Mouse (Mus musculus) adrenal gland, postnatal 14 days (tissue): ENCODE measurements around the gene Aff3. TPM values are rescaled to one million over a fixed set of nuclear protein-coding genes. Genes with fewer than 3 reads are reported as not detected.
A peak's percentile ranks its signal among the peaks of the same experiment; 100 is the strongest.

Experiments used
- DNase-seq: peaks from one replicate; pipeline ENCODE4 v3.0.0; 2021; ENCODE audit warnings: mixed read lengths
- total RNA-seq: library from RNA; stranded (reverse); gene quantifications from 2 replicates; pipeline ENCODE4 v1.2.3, GENCODE M21; 2021

Aff3 gene
- total RNA-seq, 1 experiment from 2014 or later, result 6.2 TPM

DNA sequence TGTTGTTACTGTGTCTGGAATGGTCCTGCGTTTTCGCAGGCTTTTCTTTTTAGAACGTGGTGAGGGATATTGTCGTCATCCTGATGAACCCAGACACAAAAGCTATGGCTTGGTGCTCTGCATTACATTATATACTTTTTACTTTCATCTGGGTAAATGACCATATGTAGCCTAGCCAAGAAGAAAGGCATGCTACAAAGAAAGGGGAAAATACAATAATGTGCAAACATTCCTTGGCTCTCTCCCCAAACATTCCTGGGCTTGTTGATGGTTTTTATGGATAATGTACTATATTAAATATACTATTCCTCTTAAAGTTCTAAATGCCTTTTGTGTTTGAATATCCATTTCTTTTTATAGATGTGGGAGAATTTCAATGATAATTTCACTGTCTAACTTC is 435.9 kb downstream of the Aff3 start:
- no peak for DNase-seq

DNA sequence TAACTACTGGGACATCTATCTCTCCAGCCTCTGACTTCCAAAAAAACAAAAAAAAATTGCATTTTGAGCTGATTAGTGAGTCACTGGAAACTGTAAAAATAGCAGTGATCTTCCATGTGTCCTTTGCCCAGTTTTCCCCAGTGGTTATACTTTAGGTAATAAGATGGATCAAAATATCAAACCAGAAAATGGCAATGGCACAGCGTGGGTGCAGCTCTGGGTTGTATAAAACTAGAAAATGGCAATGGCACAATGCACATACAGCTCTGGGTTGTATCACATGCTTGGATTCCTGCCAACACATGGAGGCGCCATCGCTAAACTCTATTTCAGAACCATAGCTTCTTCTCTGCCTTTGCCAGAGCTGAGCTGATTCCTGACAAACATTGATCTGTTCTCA is 439.6 kb downstream of the Aff3 start:
- DNase-seq, result no peak

DNA sequence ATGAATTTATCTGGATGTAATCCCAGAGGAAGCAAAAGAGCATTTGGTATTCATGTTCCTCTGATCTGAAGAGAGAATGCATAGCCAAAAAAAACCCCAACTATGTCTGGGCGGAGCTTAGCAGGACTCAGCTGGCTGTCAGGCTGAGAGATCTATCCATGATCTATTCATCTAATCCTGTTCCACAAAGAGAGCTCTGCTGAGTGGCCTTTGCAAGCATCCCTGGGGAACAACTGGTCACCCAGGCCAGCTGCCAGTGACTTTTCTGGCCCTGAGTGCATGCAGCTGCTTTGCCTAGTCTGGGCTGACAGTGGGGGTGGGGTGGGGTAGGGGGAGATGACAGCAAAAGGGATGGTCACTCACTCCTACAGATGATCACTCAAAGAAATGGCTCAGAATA is 442.6 kb downstream of the Aff3 start:
- peak; percentile 64 for DNase-seq

DNA sequence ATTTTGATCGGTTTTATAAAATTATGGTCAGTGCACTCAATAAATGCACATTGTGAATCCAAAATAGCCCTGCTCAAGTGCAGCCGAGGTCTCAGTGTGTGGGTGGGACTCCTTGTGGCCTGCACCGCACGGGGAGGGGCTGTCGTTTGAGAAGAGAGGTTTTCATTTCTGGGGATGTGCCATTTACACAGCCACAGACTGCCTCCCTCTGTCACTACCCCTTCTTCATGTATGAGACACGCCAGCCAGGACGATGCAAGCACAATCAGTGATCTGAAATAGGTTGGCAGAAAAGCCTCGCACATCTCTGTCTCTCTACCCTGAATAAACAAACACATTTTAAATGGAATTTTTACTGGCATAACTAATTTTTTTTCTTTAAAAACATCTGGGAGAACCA is 443.3 kb downstream of the Aff3 start:
- no peak for DNase-seq

DNA sequence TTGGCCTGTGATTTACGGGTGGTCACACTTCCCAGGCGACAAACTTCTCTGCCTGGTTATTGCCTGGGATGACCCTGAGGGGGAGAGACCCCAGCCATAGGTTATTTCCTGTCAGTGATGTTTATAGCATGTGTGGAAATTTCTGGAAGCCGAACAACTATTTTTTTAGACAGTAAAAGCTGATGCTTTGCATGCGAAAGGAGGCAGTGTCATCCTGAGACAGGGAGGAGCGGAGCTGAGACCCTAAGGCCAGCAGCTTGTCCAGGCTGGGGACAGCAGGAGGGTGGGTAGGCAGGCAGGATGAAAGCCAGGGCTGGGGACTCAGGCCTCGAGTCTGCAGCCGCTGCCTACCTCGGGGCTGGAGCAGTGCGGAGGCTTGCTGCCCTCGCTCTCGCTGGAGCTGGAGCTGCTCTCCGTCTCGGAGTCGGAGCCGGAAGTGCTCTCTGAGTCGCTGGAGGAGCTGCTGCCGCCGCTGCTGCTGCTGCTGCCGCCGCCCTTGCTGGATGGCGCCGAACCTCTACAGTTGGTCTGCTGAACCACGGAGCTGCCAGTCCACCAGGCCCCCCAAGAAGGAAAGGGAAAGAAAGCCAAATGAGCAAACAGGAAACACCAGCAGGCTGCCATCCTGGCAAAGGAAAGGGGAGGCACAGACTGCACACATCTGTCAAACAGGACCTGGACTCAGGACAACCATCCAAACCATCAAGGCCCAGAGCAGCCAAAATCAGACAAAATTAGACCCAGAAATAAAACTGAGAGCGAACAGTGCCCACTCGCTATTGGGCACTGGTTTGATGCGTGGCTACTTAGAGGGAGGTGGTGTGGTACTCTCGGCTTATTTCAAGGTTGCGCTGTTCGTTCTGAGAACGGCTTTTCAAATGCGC is 446.6 kb downstream of the Aff3 start:
- DNase-seq, result peak; percentile 44

DNA sequence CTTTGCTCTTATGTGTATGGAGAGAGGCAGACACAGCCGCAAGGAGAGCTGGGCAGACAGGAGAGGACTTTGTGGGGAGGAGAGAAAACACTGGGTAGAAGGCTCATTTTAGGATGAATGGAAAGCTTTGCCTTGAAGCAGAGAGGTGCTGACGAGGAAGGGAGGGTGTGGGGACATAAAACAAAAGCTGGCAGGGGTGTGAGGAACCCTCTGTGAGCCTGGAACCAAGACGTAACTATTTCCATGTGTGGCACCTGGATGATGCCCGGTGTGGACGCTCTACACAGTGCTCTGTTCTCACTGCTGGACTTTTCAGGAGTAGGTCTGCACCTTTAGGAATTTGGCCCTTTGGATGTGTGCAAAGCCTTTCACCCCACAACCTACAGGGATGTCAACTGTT is 447.7 kb downstream of the Aff3 start:
- no peak for DNase-seq

DNA sequence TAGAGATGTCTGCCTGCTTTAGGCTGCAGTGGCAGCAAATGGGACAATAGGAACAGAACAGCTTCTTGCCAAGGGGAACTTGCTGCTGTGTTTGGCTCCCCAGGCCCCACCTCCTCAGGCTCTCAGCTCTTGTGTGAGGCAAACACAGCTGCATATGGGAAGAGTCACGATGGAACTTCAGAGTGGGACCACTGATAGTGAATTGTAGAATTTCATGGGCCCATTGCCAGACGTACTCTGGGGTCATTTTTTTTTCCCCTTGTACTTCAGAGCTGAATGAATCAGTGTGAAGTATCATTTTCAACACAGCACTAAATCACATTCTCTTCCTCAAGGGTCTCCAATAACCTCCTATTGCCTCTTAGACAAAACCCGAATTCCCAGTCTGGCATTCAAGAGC is 451.4 kb downstream of the Aff3 start:
- DNase-seq, result no peak

DNA sequence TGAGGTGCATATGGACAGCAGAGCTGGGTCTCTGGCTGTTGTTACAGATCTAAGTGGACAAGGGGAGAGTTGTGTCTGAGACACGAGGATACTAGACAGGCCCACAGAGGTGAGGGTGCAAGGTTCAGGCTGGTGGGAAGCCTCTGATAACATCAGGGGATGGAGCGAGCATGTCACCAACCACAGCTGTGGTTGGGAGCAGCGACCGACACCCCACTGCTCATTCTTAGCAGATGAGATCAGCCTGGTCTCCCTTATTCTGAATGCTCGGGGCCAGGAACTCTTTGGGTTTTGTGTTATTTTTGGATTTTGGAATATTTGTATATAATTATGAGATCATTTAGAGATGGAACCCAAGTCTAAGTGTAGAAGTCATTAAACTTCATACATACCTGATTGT is 452.4 kb downstream of the Aff3 start:
- DNase-seq, result no peak

DNA sequence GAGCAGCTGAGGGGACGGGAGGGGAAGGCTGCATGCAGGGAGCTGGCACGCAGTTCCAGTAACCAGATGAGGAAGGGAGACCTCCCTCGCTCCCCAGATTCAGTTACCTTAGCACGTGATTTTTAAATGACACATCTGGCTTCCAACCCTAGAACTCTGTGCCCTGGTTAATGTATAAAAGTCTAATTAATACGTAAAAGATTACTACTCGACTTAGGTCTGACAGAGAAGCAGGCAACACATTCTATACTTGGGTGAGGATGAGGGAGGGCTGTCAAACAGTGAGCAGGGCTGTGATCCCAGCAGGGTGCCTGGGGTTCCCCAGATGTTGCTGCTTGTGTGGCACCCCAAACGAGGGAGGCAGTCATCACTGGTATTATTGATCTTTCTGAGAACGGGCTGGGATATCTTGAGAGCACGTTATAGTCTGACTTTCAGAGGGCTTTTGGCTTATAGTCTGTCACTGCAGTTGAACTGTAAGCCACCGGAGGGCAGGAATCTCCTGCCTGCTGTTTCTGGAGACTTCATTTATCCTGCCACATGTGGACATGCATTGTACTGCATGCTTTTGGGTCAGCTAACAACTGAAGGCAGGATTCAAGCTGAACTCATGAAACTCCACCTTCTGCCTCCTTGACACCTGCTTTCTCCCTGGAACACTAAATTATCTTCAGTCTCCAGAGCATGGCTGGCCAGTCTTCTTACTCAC is 462.1 kb downstream of the Aff3 start:
- DNase-seq, result peak; percentile 71

DNA sequence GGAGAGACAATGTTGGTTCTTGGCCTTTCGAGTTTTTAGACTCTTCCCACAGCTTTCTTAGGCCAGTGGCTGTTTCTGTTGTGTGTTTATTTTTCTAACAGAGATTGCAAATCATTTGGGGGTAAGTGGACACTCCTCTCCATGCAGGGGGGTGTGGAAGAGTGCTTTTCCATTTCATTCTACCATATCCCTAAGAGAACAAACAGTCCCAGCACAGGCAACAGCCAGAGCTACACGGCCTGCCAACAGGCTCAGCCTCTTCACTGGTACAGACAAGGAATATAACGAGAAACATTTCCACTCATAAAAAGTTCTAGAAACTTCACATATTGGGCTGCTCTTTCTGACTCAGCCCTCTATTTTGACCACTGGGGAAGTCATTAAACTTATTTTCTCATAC is 463.0 kb downstream of the Aff3 start:
- DNase-seq, result no peak

DNA sequence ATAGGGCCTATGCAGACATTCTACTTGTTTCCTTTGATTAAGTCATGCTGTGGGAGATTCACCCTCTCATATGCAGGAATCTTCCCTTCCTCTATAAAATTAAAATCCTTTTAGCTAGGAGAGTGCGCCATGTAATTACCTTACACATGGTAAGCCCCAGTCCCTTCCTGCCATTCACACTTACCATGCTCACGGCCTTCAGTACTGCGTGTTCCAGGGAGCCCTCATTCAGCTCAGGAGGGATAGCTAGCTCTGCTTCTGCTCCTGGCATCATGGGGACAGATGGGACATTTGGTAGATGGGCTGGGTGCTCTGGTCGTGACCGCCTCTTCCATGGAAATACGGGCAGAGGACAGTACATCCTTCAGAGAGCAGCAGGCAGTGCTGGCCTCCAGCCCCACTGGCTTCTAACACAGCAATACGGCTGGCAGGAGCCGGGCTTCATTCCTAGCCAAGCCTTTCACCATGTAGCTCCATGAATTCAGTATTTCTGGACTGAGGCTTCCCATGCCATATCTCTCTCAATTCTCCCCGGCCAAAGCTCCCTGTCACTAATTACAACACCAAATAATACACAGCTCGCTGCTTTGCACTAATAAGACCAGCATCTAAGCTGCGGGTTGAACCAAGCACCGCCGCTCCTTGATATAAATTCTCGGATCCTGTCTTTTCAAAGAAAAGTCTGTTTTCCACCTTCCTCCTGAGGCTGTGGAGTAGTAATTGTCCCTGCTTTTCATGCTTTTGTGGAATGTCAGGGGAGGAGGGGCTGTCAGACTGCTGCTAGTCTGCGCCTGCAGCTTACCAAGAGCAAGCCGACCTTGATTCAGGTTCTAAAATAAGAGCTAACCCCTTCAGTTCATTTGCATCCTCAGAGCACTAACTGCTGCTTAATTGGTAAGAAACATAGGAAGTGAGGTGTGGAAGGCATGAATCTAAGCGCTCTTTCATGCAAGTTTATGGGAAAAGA is 464.8 kb downstream of the Aff3 start:
- DNase-seq, result peak; percentile 25

DNA sequence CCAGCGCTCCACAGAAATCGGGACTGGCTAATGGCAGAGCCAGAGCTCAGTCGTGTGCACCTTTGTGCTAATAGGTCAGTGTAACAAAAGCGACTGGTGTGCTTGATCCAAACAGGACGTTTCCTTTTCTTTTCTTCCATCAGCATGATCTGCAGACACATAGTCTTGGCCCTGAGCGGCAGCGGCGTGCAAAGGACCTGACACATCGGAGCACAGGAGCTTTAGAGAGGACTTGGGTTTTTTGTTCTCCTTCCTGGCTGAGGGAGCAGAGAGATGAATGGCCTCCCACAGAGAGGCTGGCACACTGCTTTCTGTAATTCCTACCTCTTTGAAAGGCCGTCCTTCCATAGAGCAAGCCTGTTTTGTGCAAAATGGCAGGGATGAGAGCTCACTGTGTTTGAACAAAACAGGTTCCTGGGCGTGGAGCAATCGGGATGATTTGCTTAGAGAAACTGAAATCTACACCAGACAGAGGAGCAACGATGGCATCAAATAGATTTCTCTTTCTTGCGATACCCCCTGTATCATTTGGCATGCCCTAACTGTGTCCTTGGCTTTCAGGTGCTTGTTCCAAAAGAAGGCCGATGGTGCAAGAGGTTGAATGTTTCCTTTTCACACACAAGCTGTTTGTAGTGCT is 466.2 kb downstream of the Aff3 start:
- DNase-seq, result no peak

DNA sequence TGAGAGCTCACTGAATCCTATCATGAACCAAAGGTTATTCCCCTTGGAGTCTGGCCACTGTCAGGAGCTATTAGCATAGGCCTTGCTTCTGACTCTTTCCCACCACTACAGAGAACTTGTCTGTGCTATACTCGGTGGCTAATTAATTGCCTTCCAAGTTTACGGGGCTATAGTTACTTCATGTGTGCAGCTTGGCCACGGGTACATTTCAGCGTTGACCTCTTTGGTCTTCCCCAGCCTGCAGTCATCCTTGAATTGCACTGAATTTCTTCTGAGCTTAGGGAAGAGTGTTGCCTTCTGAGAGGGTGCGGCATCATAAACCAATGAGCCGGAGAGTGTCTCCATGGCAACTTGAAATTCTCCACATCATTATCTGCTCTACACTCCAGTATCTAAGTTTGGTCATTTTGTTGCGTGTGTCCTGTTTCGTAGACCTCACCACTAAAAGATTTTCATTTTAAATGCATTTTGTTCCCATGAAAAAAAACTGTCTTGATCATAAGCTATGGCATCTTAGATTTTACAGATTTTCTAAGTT is 467.5 kb downstream of the Aff3 start:
- DNase-seq, result no peak

DNA sequence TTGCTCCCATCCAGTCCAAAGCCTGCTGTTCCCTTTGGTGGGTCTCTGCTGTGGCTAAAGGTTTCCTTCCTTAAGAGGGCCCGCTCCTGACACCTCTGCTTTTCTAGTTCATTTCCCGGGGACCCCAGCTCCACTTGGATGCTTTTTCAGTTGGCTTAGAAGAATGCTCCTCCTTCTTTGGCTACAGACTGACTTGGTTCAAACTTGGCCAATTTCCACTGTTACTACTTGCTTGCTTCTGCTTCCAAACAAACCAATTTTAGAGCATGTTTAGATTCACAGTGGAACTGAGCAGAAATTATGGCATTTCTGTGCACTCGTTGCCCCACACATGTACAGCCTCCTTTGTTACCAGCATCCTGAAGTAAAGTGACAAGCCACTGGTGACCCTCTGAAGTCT is 469.0 kb downstream of the Aff3 start:
- DNase-seq, result no peak

DNA sequence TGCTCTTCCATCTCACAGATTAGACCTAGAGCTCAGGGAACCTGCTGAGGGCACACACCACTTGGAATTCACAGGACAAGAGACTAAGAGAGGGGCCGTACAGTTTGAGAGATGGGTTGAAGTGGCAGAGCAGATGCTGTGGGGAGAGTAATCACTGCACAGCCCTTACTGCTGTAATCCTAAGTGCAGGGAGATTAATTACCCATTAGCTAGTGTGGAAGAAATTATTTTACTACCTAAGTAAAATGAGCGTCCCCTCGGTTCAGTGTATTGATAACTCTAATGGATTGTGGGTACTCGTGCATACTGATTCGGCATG is 478.6 kb downstream of the Aff3 start:
- no peak for DNase-seq

DNA sequence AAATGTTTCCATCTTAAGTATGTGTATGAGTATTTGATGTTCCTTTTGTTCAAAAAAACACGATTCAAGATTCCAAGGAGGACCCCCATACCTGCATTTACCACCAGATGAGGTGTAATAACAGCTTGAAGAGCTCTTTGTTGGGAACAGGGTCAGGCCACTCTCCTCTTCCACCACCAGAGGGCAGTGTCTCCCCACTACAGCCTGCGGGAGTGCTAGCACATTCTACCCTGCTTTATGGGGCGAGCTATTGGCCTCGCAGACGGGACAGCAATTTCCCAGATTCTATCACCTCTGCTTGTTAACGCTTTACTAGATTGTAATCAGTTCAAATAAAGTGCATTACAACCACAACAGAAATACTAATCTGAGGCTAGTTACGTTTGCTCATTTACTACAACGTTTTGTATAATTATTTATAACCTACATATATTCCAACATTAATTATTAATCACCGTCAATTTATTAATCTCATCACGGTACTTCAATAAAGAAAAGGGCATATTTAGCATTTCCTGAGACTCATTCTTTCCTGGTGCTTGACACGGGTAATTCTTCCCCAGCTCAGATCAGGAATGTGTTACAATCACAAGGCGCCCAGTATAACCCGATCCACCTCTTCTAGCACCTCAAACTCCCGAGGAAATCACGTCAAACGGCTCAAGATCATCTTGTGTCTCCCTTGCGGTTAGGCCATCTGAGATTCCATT is 479.1 kb downstream of the Aff3 start:
- peak; percentile 89 for DNase-seq

DNA sequence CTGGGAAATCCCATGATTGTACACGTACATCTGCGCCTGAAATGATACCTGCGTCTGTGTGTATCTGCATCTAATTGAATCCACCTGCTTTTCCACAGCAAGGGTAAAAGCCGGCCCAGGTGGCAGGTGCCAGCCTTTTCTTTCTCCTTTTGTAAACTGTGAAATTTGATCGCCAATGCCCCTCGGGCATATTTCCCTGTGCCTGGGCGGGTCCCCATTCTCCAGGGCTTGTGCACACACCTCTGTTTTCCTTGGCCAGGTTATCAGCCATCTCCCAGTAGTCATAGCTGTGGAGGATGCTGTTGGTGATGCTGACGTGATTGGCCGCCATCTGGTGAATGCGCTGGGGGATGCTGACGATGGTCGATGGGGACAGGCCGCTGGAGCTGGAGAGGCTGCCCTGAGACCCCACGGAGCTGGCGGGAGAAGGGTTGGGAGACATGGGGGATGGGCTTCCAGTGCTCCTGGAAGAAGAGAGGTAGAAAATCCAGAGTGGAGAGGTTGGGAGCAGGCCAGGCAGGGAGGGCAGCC is 483.7 kb downstream of the Aff3 start:
- DNase-seq, result no peak

DNA sequence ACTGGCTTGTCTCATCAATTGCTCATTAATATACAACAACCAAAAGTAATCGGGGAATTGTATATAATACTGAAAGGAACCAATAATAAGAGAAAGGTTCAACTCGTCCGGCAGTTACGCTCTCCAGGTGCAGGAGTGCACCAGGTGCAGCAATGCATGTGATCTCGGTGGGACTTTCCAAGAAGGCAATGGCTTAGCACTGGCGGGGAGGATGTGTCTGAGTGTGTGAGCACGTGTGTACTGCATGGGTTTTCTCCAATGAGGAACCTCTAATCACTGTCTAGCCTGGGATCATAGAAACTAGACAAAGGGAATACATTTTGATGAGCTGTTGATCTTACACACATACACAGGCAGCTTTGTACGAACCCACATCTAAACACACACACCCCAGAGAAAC is 485.8 kb downstream of the Aff3 start:
- DNase-seq, result no peak

DNA sequence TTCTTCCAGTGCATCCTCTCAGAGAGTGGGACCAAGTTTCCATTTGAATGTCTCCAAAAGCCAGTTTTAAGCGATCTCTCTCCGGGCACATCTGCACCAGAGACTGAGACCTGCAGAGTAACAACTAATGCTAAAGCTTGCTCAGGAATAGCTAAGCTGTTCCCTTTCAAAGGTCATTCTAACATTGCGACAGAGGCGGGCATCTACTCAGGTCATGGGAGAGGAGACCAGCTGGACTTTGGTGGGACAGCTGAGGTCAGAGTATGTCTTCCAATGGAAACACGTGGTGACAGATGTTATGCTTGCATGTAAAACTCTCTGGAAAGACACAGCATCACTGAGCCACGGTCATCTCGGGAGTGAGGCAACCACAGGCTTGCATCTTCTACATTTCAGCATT is 488.7 kb downstream of the Aff3 start:
- no peak for DNase-seq

DNA sequence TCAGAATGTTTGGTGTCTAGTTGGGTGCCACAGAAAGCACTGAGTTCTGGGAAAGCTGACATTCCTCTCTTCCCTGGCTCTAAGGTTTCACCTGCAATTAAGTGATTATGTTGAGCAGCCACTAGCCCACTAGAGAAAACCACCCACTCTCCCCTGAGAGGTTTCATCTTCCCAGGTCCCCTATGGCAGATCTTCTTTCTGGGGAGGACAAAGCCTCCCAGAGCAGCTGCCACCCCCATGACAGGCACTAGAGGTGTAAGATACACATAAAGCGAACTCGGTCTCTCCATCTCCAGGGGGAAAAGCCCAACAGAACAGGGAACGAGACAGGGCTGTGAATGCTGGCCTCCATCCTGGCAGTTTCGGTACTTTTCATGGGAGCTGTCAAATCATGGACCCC is 492.9 kb downstream of the Aff3 start:
- DNase-seq, result no peak

DNA sequence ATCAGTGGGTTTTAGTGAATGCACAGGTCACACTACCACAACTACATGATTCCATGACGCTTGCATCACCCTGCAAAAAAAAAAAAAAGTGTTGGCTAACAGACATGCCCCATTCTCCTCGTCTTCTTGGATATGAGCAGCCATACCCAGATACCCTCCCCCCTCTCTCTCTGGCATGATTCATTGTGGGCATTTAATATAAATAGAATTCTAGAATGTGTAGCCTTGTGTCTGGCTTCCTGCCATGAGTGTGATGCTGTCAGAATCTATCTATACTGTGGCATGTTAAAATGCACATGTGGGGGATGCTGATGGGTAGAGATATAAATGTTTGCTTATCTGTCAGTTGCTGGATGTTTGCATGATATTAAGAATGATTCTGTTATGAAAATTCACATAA is 499.1 kb downstream of the Aff3 start:
- no peak for DNase-seq
